Mouse (Mus musculus) thymus, adult 2 months (tissue): ENCODE results near the gene Agxt2.

ENCODE experiments used
- CTCF ChIP-seq: fragments of 200-500 bp; IDR thresholded peaks from 2 replicates; pipeline ENCODE4 v1.5.1; 2012; ENCODE audit warnings: mild to moderate bottlenecking, control low read depth, low read length, moderate library complexity, borderline replicate concordance; ENCODE audit not compliant: control insufficient read depth, poor library complexity, insufficient read depth; ENCODE audit errors: extremely low read depth
- POLR2A ChIP-seq: fragments of 200-500 bp; IDR thresholded peaks from 2 replicates; pipeline ENCODE4 v1.6.1; 2012; ENCODE audit warnings: mild to moderate bottlenecking, low read length, control low read depth, moderate library complexity; ENCODE audit not compliant: control insufficient read depth, poor library complexity, insufficient read depth; ENCODE audit errors: extremely low read depth

DNA sequence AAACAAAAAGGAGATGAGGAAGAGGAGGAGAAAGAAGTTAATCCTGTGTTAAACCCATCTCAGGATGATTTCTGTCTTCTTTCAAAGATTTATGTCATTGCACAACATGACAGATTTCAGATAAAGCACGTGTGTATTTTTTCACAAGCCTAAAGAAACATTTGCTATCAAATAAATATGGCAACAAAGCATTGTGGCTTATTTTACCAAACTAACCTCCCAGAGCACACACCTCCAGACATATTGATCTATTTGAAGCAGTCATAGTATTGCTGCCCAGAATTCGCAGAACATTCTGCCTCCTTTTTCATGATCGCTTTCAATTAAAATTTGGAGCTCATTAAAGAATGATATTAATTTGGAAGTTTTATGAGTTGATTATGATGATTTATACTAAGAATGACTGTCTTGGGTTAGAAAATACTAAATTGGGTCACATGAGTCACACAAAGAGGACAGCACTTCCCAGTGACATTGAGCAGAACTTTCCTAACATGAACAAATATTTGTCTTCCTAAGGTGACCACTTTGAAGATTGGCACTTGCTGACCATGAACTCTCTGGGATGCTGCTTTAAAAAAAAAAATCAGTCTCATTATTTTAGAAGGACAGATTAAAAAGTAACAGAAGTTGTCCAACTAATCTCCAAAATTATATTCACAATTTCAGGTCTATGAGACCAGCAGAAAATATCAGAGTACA, 21.6 kb downstream of the Agxt2 start:
- TF ChIP-seq CTCF (no peak), POLR2A (no peak)
